ENCODE assay signal across 8 mouse cellular contexts in genomic region chr12:81160831-81161230, GRCm38 (mm10).
A peak's percentile ranks its signal among the peaks of the same experiment; 100 is the strongest.
DNase-seq lines count a peak whose midpoint lies in the region; ATAC-seq and TF ChIP-seq lines count a peak whose summit lies in the region.

No protein-coding gene starts in this region.

- H3K27ac ChIP-seq in gastrocnemius, adult 2 months = no peak overlapping the region
- no peak overlapping the region for H3K27ac ChIP-seq in midbrain, embryonic 10.5 days (replicated peaks)
- H3K27ac ChIP-seq in midbrain, embryonic 11.5 days (ENCODE audit: low read depth, low read length) = no peak overlapping the region
- H3K27ac ChIP-seq in stomach, postnatal 0 days (replicated peaks) = no peak overlapping the region

- peak; percentile 61 for TF ChIP-seq CTCF in gastrocnemius, adult 2 months (IDR thresholded peaks at IDR 0.05)
- peak; percentile 36 for TF ChIP-seq CTCF in stomach, postnatal 0 days (IDR thresholded peaks at IDR 0.05; ENCODE audit: low read depth)

- H3K4me1 ChIP-seq in midbrain, embryonic 10.5 days = peaks cover 13% of the 10 kb centered on the region
- peaks cover 3% of the 10 kb centered on the region for H3K4me1 ChIP-seq in midbrain, embryonic 11.5 days (ENCODE audit: control insufficient read depth, insufficient read depth, low read length)
- no peaks in the 10 kb centered on the region for H3K4me1 ChIP-seq in stomach, postnatal 0 days (replicated peaks; ENCODE audit: control insufficient read depth, insufficient read depth)

- H3K4me2 ChIP-seq in midbrain, embryonic 11.5 days = no peak overlapping the region
- H3K4me2 ChIP-seq in stomach, postnatal 0 days (replicated peaks; ENCODE audit: low read depth) = no peak overlapping the region

- no peak overlapping the region for H3K9ac ChIP-seq in midbrain, embryonic 11.5 days (ENCODE audit: low read length)
- no peak overlapping the region for H3K9ac ChIP-seq in stomach, postnatal 0 days (ENCODE audit: low read length)

- DNase-seq in gastrocnemius, adult 2 months = peak; percentile 43
- DNase-seq in gastrocnemius, postnatal 14 days = no peak
- peak; percentile 48 for DNase-seq in midbrain, embryonic 10.5 days (ENCODE audit: low spot score)
- no peak for DNase-seq in midbrain, embryonic 11.5 days (ENCODE audit: low spot score, missing footprints)
- peak; percentile 80 for DNase-seq in adrenal gland, postnatal 25 days
- no peak for DNase-seq in stomach, postnatal 0 days (ENCODE audit: low spot score)
- no peak for DNase-seq in spleen, postnatal 4 days (ENCODE audit: low spot score in 2 of 2)
- no peak for DNase-seq in heart, postnatal 25 days (ENCODE audit: low spot score)

- intact Hi-C loops in gastrocnemius, adult 2 months (cut with DNase I) = no loop called here
- intact Hi-C loops in gastrocnemius, postnatal 14 days (cut with DNase I; ENCODE audit: low total_unique reads) = no loop called here
- intact Hi-C loops in heart, postnatal 25 days (cut with DNase I) = no loop called here

- H3K9me3 ChIP-seq in midbrain, embryonic 10.5 days (replicated peaks) = no peaks in the 10 kb centered on the region
- no peaks in the 10 kb centered on the region for H3K9me3 ChIP-seq in midbrain, embryonic 11.5 days (ENCODE audit: control insufficient read depth, low read length)
- no peaks in the 10 kb centered on the region for H3K9me3 ChIP-seq in stomach, postnatal 0 days (ENCODE audit: control insufficient read depth, low read length)

- H3K4me3 ChIP-seq in gastrocnemius, adult 2 months = no peak overlapping the region
- no peak overlapping the region for H3K4me3 ChIP-seq in midbrain, embryonic 10.5 days
- H3K4me3 ChIP-seq in midbrain, embryonic 11.5 days (ENCODE audit: low read depth, low read length) = no peak overlapping the region
- no peak overlapping the region for H3K4me3 ChIP-seq in stomach, postnatal 0 days (ENCODE audit: low read depth, low read length)

- no peak for ATAC-seq in midbrain, embryonic 11.5 days (ENCODE audit: low FRiP score)
- no peak for ATAC-seq in stomach, postnatal 0 days (ENCODE audit: low FRiP score, low TSS enrichment)

- 64% methylated on average over 5 of the region's 5 CpGs for WGBS in midbrain, embryonic 10.5 days
- 59% methylated on average over 5 of the region's 5 CpGs for WGBS in midbrain, embryonic 11.5 days
- 66% methylated on average over 5 of the region's 5 CpGs for WGBS in stomach, postnatal 0 days

- H3K36me3 ChIP-seq in midbrain, embryonic 10.5 days = 0 out of 2 replicates have a peak, but pooled peaks cover 6% of the 10 kb centered on the region
- no peaks in the 10 kb centered on the region for H3K36me3 ChIP-seq in midbrain, embryonic 11.5 days (ENCODE audit: control insufficient read depth, insufficient read depth, low read length)
- no peaks in the 10 kb centered on the region for H3K36me3 ChIP-seq in stomach, postnatal 0 days (ENCODE audit: control insufficient read depth, insufficient read depth, low read length)

- no peak for TF ChIP-seq EP300 in stomach, postnatal 0 days (optimal IDR thresholded peaks at IDR 0.05)

- H3K27me3 ChIP-seq in midbrain, embryonic 10.5 days (ENCODE audit: low read depth, poor library complexity, severe bottlenecking) = no peaks in the 10 kb centered on the region
- no peaks in the 10 kb centered on the region; the same call in 1 of the 2 replicates for H3K27me3 ChIP-seq in midbrain, embryonic 11.5 days (ENCODE audit: control insufficient read depth, insufficient read depth, low read length)
- H3K27me3 ChIP-seq in stomach, postnatal 0 days (ENCODE audit: control insufficient read depth, insufficient read depth, low read length) = no peaks in the 10 kb centered on the region

Comparison
In these comparisons a context has a peak if more than half of its experiments do, and no peak if none do; other contexts are left out.
1. DNase-seq: peak in gastrocnemius, adult 2 months (single experiment), midbrain, embryonic 10.5 days (single experiment) and adrenal gland, postnatal 25 days (single experiment); none in gastrocnemius, postnatal 14 days (single experiment), midbrain, embryonic 11.5 days (single experiment), stomach, postnatal 0 days (single experiment), spleen, postnatal 4 days (0 of 2) and heart, postnatal 25 days (single experiment).